Mouse (Mus musculus) forebrain, postnatal 0 days (tissue): ENCODE measurements around the gene Ccser1. TPM values are rescaled to one million over a fixed set of nuclear protein-coding genes. Genes with fewer than 3 reads are reported as not detected.

ENCODE experiments used
- ATAC-seq: fragments of 200-750 bp; cut with Nextera tagmentation; 2 replicates; pipeline ENCODE4 v1.8.0; 2017; ENCODE audit warnings: mild to moderate bottlenecking, moderate library complexity
- DNase-seq: peaks from one replicate; pipeline ENCODE4 v3.0.0-alpha.2; 2015
- H3K27ac ChIP-seq: fragments of 300-500 bp; sonication (generic); 2 replicates; pipeline ENCODE4 v1.5.1; 2014; ENCODE audit warnings: low read depth, mild to moderate bottlenecking, antibody characterized with exemption, low read length, moderate library complexity, mixed read lengths
- H3K27me3 ChIP-seq: fragments of 300-500 bp; sonication (generic); 2 replicates; pipeline ENCODE4 v1.6.1; 2014; ENCODE audit warnings: mild to moderate bottlenecking, low read length, mixed read lengths; ENCODE audit not compliant: insufficient read depth
- H3K36me3 ChIP-seq: fragments of 300-500 bp; sonication (generic); 2 replicates; pipeline ENCODE4 v1.6.1; 2014; ENCODE audit warnings: mild to moderate bottlenecking, moderate library complexity; ENCODE audit not compliant: insufficient read depth
- H3K4me1 ChIP-seq: fragments of 300-500 bp; sonication (generic); 2 replicates; pipeline ENCODE4 v1.6.1; 2014; ENCODE audit warnings: antibody characterized with exemption; ENCODE audit not compliant: insufficient read depth
- H3K4me2 ChIP-seq: fragments of 300-500 bp; sonication (generic); 2 replicates; pipeline ENCODE4 v1.6.1; 2014; ENCODE audit warnings: low read depth, mild to moderate bottlenecking, moderate library complexity
- H3K4me3 ChIP-seq: fragments of 300-500 bp; sonication (generic); 2 replicates; pipeline ENCODE4 v1.5.1; 2014; ENCODE audit warnings: low read depth, low read length, mixed read lengths
- H3K9ac ChIP-seq: fragments of 300-500 bp; sonication (generic); 2 replicates; pipeline ENCODE4 v1.6.1; 2014; ENCODE audit warnings: mild to moderate bottlenecking
- H3K9me3 ChIP-seq: fragments of 300-500 bp; sonication (generic); 2 replicates; pipeline ENCODE4 v1.6.1; 2016; ENCODE audit warnings: low read length
- CTCF ChIP-seq: sonication (generic); IDR thresholded peaks from 2 replicates; pipeline ENCODE4 v1.5.1; 2016; ENCODE audit warnings: antibody characterized with exemption, control low read depth, low read depth
- WGBS: fragments of 180-500 bp; shearing (Covaris S2); extraction: QIAGEN DNeasy Blood & Tissue Kit; methylation state at CpG from one replicate; pipeline ENCODE4 v1.1.7; 2014; 5-methylcytosine and 5-hydroxymethylcytosine counted together
- polyA plus RNA-seq: library from polyadenylated mRNA; unstranded; fragments of >200 nt; fragmentation: Nextera tagmentation; extraction: Ambion mirVana; gene quantifications from 2 replicates; pipeline ENCODE4 v1.2.1, GENCODE M21; 2015
- total RNA-seq: library from RNA; depleted of rRNA; stranded (reverse); fragments of >200 nt; gene quantifications from 2 replicates; pipeline ENCODE4 v1.2.3, GENCODE M21; 2014

Ccser1 gene
- total and polyA plus RNA-seq, 2 experiments from 2014 or later = 14.4 to 58.1 TPM

GRCm38 (mm10) chr6:61601911-61602310 lies 421.8 kb downstream of the Ccser1 start:
- no peak for DNase-seq

GRCm38 (mm10) chr6:61614920-61615319 lies 434.8 kb downstream of the Ccser1 start:
- Histone ChIP-seq H3K4me1 (no peaks in the 10 kb centered on the region), H3K36me3 (no peaks in the 10 kb centered on the region), H3K27ac (no peak overlapping the region), H3K9me3 (no peaks in the 10 kb centered on the region), H3K4me3 (no peak overlapping the region), H3K4me2 (no peak overlapping the region), H3K9ac (no peak overlapping the region), H3K27me3 (no peaks in the 10 kb centered on the region)
- ATAC-seq (no peak), DNase-seq (no peak)
- 61% methylated on average over 4 of the region's 4 CpGs for WGBS
- TF ChIP-seq CTCF = no peak

More at GRCm38 (mm10) chr6:61601911-61602310, 421.8 kb downstream of the Ccser1 start:
- Histone ChIP-seq H3K36me3 (no peaks in the 10 kb centered on the region), H3K9me3 (no peaks in the 10 kb centered on the region), H3K27me3 (no peaks in the 10 kb centered on the region), H3K4me2 (no peak overlapping the region), H3K4me1 (no peaks in the 10 kb centered on the region), H3K27ac (no peak overlapping the region), H3K9ac (no peak overlapping the region), H3K4me3 (no peak overlapping the region)
- no peak for TF ChIP-seq CTCF
- 57% methylated on average over 5 of the region's 5 CpGs for WGBS
- no peak for ATAC-seq

GRCm38 (mm10) chr6:61621707-61622106 lies 441.6 kb downstream of the Ccser1 start:
- no peaks in the 10 kb centered on the region for H3K27me3 ChIP-seq
- 79% methylated on average over 3 of the region's 3 CpGs for WGBS
- no peak overlapping the region for H3K4me2 ChIP-seq
- no peak for TF ChIP-seq CTCF
- H3K9ac ChIP-seq = no peak overlapping the region
- no peaks in the 10 kb centered on the region for H3K9me3 ChIP-seq
- DNase-seq (no peak), ATAC-seq (no peak)
- H3K36me3 ChIP-seq = no peaks in the 10 kb centered on the region
- H3K27ac ChIP-seq = no peak overlapping the region
- no peak overlapping the region for H3K4me3 ChIP-seq
- H3K4me1 ChIP-seq = no peaks in the 10 kb centered on the region

DNA sequence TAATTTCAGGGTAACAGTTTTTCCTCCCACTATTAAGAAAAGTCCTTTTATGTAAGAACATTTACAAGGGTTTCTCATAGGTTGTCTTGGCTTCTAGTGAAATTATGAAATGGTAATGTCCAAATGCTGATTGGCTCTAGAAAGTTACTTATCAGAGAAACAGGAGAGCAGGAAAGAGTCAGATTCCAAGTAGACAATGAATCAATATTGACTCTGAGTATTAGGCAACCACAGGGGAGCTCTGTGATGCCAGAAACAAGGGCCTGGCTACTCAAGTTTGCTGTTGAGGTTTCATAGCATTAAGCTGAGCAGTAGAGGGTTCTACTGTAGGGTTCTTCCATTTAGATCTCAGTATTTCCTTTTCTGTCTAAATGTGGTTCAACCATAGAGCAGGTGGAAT lies 481.3 kb downstream of the Ccser1 start:
- Histone ChIP-seq H3K4me2 (no peak overlapping the region), H3K9ac (no peak overlapping the region), H3K27ac (no peak overlapping the region), H3K36me3 (no peaks in the 10 kb centered on the region), H3K4me3 (no peak overlapping the region), H3K9me3 (no peaks in the 10 kb centered on the region), H3K27me3 (no peaks in the 10 kb centered on the region), H3K4me1 (no peaks in the 10 kb centered on the region)
- DNase-seq = no peak
- no peak for TF ChIP-seq CTCF
- no peak for ATAC-seq

DNA sequence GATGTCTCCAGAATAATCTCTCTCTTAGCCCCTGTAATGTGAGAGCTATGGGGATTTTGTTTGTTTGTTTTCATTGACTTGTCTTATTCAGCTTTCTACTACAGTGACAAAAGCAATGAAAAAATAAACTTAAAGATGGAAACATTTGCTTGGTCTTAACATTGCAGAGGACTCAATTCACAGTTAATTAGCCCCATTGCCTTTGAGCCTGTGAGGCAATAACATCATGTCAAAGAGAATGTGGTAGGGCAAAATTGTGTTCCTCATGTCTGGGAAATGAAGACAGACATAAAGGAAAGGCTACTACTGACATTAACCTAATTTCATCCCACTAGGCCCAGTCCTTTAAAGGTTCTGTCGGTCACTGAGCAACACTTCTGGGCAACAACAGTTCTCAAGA lies 484.4 kb downstream of the Ccser1 start:
- Histone ChIP-seq H3K9ac (no peak overlapping the region), H3K4me1 (no peaks in the 10 kb centered on the region), H3K36me3 (no peaks in the 10 kb centered on the region), H3K9me3 (no peaks in the 10 kb centered on the region), H3K4me3 (no peak overlapping the region), H3K27me3 (no peaks in the 10 kb centered on the region), H3K4me2 (no peak overlapping the region), H3K27ac (no peak overlapping the region)
- ATAC-seq (no peak), DNase-seq (no peak)
- 82% methylated on average over 1 of the region's 1 CpGs for WGBS
- TF ChIP-seq CTCF = no peak

GRCm38 (mm10) chr6:61687002-61687401 lies 506.9 kb downstream of the Ccser1 start:
- H3K9me3 ChIP-seq = no peaks in the 10 kb centered on the region
- H3K27me3 ChIP-seq = no peaks in the 10 kb centered on the region
- H3K4me2 ChIP-seq = no peak overlapping the region
- DNase-seq (no peak), ATAC-seq (no peak)
- TF ChIP-seq CTCF = no peak
- no peak overlapping the region for H3K27ac ChIP-seq
- no peaks in the 10 kb centered on the region for H3K36me3 ChIP-seq
- WGBS = 38% methylated on average over 2 of the region's 2 CpGs
- H3K4me3 ChIP-seq = no peak overlapping the region
- H3K4me1 ChIP-seq = no peaks in the 10 kb centered on the region
- no peak overlapping the region for H3K9ac ChIP-seq

DNA sequence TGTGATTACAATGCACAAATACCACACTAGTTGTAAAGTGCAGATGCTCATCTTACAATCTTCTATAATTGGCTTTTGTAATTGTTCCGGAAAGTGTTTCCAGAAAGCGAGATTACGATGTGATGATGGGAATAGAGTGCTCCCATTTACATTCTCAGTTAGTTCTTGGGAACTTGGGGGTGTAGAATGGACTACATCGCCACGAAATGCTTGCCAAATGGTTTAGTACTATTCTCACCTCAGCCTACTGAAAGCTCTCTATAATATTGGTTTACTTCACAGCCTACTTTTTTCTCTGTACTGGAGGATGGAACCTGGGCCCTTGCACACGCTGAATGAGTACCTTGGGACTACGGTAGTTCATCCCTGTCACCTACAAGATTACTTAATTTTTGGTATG lies 522.9 kb downstream of the Ccser1 start:
- no peaks in the 10 kb centered on the region for H3K27me3 ChIP-seq
- no peak overlapping the region for H3K9ac ChIP-seq
- ATAC-seq (no peak), DNase-seq (no peak)
- no peak overlapping the region for H3K4me3 ChIP-seq
- no peak for TF ChIP-seq CTCF
- no peak overlapping the region for H3K27ac ChIP-seq
- no peaks in the 10 kb centered on the region for H3K9me3 ChIP-seq
- H3K36me3 ChIP-seq = no peaks in the 10 kb centered on the region
- H3K4me2 ChIP-seq = no peak overlapping the region
- H3K4me1 ChIP-seq = no peaks in the 10 kb centered on the region
- 90% methylated on average over 7 of the region's 7 CpGs for WGBS

GRCm38 (mm10) chr6:61721220-61721619 lies 541.1 kb downstream of the Ccser1 start:
- Histone ChIP-seq H3K27me3 (no peaks in the 10 kb centered on the region), H3K4me1 (no peaks in the 10 kb centered on the region)

More at GRCm38 (mm10) chr6:61721220-61721619, 541.1 kb downstream of the Ccser1 start:
- Histone ChIP-seq H3K4me3 (no peak overlapping the region), H3K27ac (no peak overlapping the region), H3K9ac (no peak overlapping the region), H3K9me3 (no peaks in the 10 kb centered on the region), H3K4me2 (no peak overlapping the region), H3K36me3 (no peaks in the 10 kb centered on the region)
- WGBS = 86% methylated on average over 1 of the region's 1 CpGs
- DNase-seq = no peak
- TF ChIP-seq CTCF = no peak
- ATAC-seq = no peak
